Mouse (Mus musculus) layer of hippocampus, postnatal 36 days (tissue): ENCODE measurements around the gene Dnajc7. TPM values are rescaled to one million over a fixed set of nuclear protein-coding genes. Genes with fewer than 3 reads are reported as not detected.
"Not testable (repeated sequence)": the region's sequence is repeated elsewhere in the genome, so short reads cannot be mapped to it uniquely, and the experiment has no call there.

Experiments used
- DNase-seq, 2 experiments: peaks; one replicate each; pipeline ENCODE4 v3.0.0; 2022
- total RNA-seq, 2 experiments: library from RNA; stranded (reverse); gene quantifications; 2 replicates each; pipeline ENCODE4 v1.2.3; 2021

Dnajc7 gene
- total RNA-seq: 100 to 1,000 TPM; 249 to 265 TPM

GRCm38 (mm10) chr11:100619982-100620381 is at the start of gene Dnajc7:
Gene Dnajc7 (minus strand): TSS chr11:100620168.
- no peak for DNase-seq

- no peak for DNase-seq
Measured at GRCm38 (mm10) chr11:100659806-100660205, 39.8 kb upstream of the Dnajc7 start.

- no peak for DNase-seq
Measured at GRCm38 (mm10) chr11:100656458-100656857, 36.5 kb upstream of the Dnajc7 start.

- DNase-seq: not testable (repeated sequence)
Measured at GRCm38 (mm10) chr11:100655589-100655988, 35.6 kb upstream of the Dnajc7 start.

GRCm38 (mm10) chr11:100651748-100652147 is 31.8 kb upstream of the Dnajc7 start:
- DNase-seq: no peak

GRCm38 (mm10) chr11:100651205-100651604 is 31.2 kb upstream of the Dnajc7 start:
- DNase-seq: no peak

- no peak for DNase-seq
Measured at GRCm38 (mm10) chr11:100648405-100648804, 28.4 kb upstream of the Dnajc7 start.

- DNase-seq: no peak
Measured at GRCm38 (mm10) chr11:100646265-100646664, 26.3 kb upstream of the Dnajc7 start.

- DNase-seq: no peak
Measured at GRCm38 (mm10) chr11:100643612-100644575, 23.9 kb upstream of the Dnajc7 start.

GRCm38 (mm10) chr11:100640159-100640906 is 20.4 kb upstream of the Dnajc7 start:
- peak; percentile 32 to 35 for DNase-seq

GRCm38 (mm10) chr11:100634530-100634929 is 14.6 kb upstream of the Dnajc7 start:
- no peak for DNase-seq

- no peak for DNase-seq
Measured at GRCm38 (mm10) chr11:100628862-100629352, 8.9 kb upstream of the Dnajc7 start.

GRCm38 (mm10) chr11:100628056-100628455 is 8.1 kb upstream of the Dnajc7 start:
- DNase-seq: no peak

GRCm38 (mm10) chr11:100626701-100627195 is 6.8 kb upstream of the Dnajc7 start:
- peak; percentile 49 to 60 for DNase-seq

- no peak for DNase-seq
Measured at GRCm38 (mm10) chr11:100625754-100626700, 6.1 kb upstream of the Dnajc7 start.

GRCm38 (mm10) chr11:100623867-100624266 is 3.9 kb upstream of the Dnajc7 start:
- no peak for DNase-seq

- DNase-seq: peak; percentile 95 to 97
Measured at GRCm38 (mm10) chr11:100622714-100623113, 2.7 kb upstream of the Dnajc7 start.

- peak; percentile 98 for DNase-seq
Measured at GRCm38 (mm10) chr11:100619485-100619975, 438 bp downstream of the Dnajc7 start.

- DNase-seq: peak in 1 of 2 experiments; percentile 38
Measured at GRCm38 (mm10) chr11:100618761-100619484, 1.0 kb downstream of the Dnajc7 start, which contains the start of gene Nkiras2. Gene Nkiras2 (plus strand): TSS chr11:100619244.

GRCm38 (mm10) chr11:100617480-100617879 is 2.5 kb downstream of the Dnajc7 start:
- no peak for DNase-seq

- DNase-seq: not testable (repeated sequence)
Measured at GRCm38 (mm10) chr11:100616836-100617235, 3.1 kb downstream of the Dnajc7 start.
